Mouse (Mus musculus) liver, adult 2 months (tissue): ENCODE data around the gene Eif3g.

ENCODE experiments used
- CTCF ChIP-seq: fragments of 200-500 bp; IDR thresholded peaks from 2 replicates; pipeline ENCODE4 v1.5.1; 2011; ENCODE audit warnings: low read depth, low read length, control low read depth
- POLR2A ChIP-seq: fragments of 200-500 bp; IDR thresholded peaks from 2 replicates; pipeline ENCODE4 v1.6.1; 2011; ENCODE audit warnings: low read length, control low read depth; ENCODE audit not compliant: insufficient read depth; ENCODE audit errors: extremely low read depth

- TF ChIP-seq POLR2A (no peak), CTCF (no peak)
Observed at GRCm38 (mm10) chr9:20862225-20862624, 36.2 kb downstream of the Eif3g start.
